Mouse (Mus musculus): ENCODE measurements around the gene Sult1a1. TPM values are rescaled to one million over a fixed set of nuclear protein-coding genes. Genes with fewer than 3 reads are reported as not detected.

The Sult1a1 gene
- 107 and 126 TPM in 2 replicates for polyA plus RNA-seq (2012; rRNA removed)

- DNase-seq (ENCODE audit: low read depth), result no peak
Measured at GRCm38 (mm10) chr7:126676207-126676606, at the start of gene Sult1a1. Sult1a1 (minus strand) TSS chr7:126676432.

- DNase-seq (ENCODE audit: low read depth), result no peak
Measured at GRCm38 (mm10) chr7:126725667-126726066, 49.4 kb upstream of the Sult1a1 start.

GRCm38 (mm10) chr7:126725077-126725476 lies 48.8 kb upstream of the Sult1a1 start:
- no peak for DNase-seq (ENCODE audit: low read depth)

GRCm38 (mm10) chr7:126721635-126722034 lies 45.4 kb upstream of the Sult1a1 start:
- no peak for DNase-seq (ENCODE audit: low read depth)

GRCm38 (mm10) chr7:126718787-126719337 lies 42.6 kb upstream of the Sult1a1 start:
- DNase-seq (ENCODE audit: low read depth), result no peak

- no peak for DNase-seq (ENCODE audit: low read depth)
Measured at GRCm38 (mm10) chr7:126717566-126717965, 41.3 kb upstream of the Sult1a1 start.

GRCm38 (mm10) chr7:126715679-126716078 lies 39.4 kb upstream of the Sult1a1 start:
- no peak for DNase-seq (ENCODE audit: low read depth)

GRCm38 (mm10) chr7:126711910-126712309 lies 35.7 kb upstream of the Sult1a1 start:
- DNase-seq (ENCODE audit: low read depth), result no peak

- no peak for DNase-seq (ENCODE audit: low read depth)
Measured at GRCm38 (mm10) chr7:126710266-126710665, 34.0 kb upstream of the Sult1a1 start.

GRCm38 (mm10) chr7:126708175-126708952 lies 32.1 kb upstream of the Sult1a1 start:
- DNase-seq (ENCODE audit: low read depth), result no peak

- no peak for DNase-seq (ENCODE audit: low read depth)
Measured at GRCm38 (mm10) chr7:126707442-126708174, 31.4 kb upstream of the Sult1a1 start, which contains the start of gene Coro1a. Coro1a (minus strand) TSS chr7:126707787.

- DNase-seq (ENCODE audit: low read depth), result no peak
Measured at GRCm38 (mm10) chr7:126704121-126704980, 28.1 kb upstream of the Sult1a1 start.

- DNase-seq (ENCODE audit: low read depth), result no peak
Measured at GRCm38 (mm10) chr7:126703757-126704077, 27.5 kb upstream of the Sult1a1 start.

- DNase-seq (ENCODE audit: low read depth), result no peak
Measured at GRCm38 (mm10) chr7:126702861-126703756, 26.9 kb upstream of the Sult1a1 start.

- no peak for DNase-seq (ENCODE audit: low read depth)
Measured at GRCm38 (mm10) chr7:126702358-126702757, 26.1 kb upstream of the Sult1a1 start.

- DNase-seq (ENCODE audit: low read depth), result no peak
Measured at GRCm38 (mm10) chr7:126701559-126702357, 25.5 kb upstream of the Sult1a1 start.

- no peak for DNase-seq (ENCODE audit: low read depth)
Measured at GRCm38 (mm10) chr7:126701070-126701469, 24.8 kb upstream of the Sult1a1 start.

- no peak for DNase-seq (ENCODE audit: low read depth)
Measured at GRCm38 (mm10) chr7:126700063-126701015, 24.1 kb upstream of the Sult1a1 start.

GRCm38 (mm10) chr7:126697838-126698237 lies 21.6 kb upstream of the Sult1a1 start:
- no peak for DNase-seq (ENCODE audit: low read depth)
